Mouse (Mus musculus): ENCODE data around the gene Nipal1. TPM values are rescaled to one million over a fixed set of nuclear protein-coding genes. Genes with fewer than 3 reads are reported as not detected.

The Nipal1 gene
- total and polyA plus RNA-seq, 3 experiments = 0.35 TPM; not detected in 2

GRCm38 (mm10) chr5:72647958-72648595 lies 482 bp downstream of the Nipal1 start:
- Histone ChIP-seq H3K9ac (ENCODE audit: control insufficient read depth, low read depth, low read length, poor library complexity, severe bottlenecking) (peak overlapping the region; percentile 49), H3K4me3 (ENCODE audit: control insufficient read depth in 1 of 2, insufficient read depth in 1 of 2, low read depth in 2 of 2, low read length in 2 of 2) (peak overlapping the region; percentile 62 to 74), H3K27me3 (ENCODE audit: control insufficient read depth in 1 of 2, insufficient read depth in 2 of 2, low read length in 2 of 2) (peaks cover 2 to 18% of the 10 kb centered on the region in 2 experiments; a peak in 3 of 4 replicates), H3K36me3 (ENCODE audit: control insufficient read depth in 1 of 2, insufficient read depth in 2 of 2, low read length in 2 of 2) (no peaks in the 10 kb centered on the region; a peak in 1 of 4 replicates), H3K79me2 (ENCODE audit: control insufficient read depth, insufficient read depth, low read length, poor library complexity) (no peaks in the 10 kb centered on the region), H3K9me3 (replicated peaks; ENCODE audit: insufficient read depth, low read length) (no peaks in the 10 kb centered on the region), H3K4me1 (ENCODE audit: control insufficient read depth in 1 of 2, insufficient read depth in 2 of 2, low read length in 2 of 2) (peaks cover 0 to 3% of the 10 kb centered on the region in 2 experiments; a peak in 2 of 4 replicates), H3K27ac (ENCODE audit: control insufficient read depth, low read depth, low read length) (no peak overlapping the region)
- TF ChIP-seq MAFK (IDR thresholded peaks at IDR 0.05; ENCODE audit: borderline replicate concordance, low read depth, low read length) = no peak
- no peak for TF ChIP-seq SIN3A (IDR thresholded peaks at IDR 0.05; ENCODE audit: low read length)
- no peak for TF ChIP-seq HCFC1 (IDR thresholded peaks at IDR 0.05; ENCODE audit: low read depth, low read length)
- TF ChIP-seq ELF1 (IDR thresholded peaks at IDR 0.05; ENCODE audit: low read depth, low read length) = no peak
- TF ChIP-seq E2F4 (IDR thresholded peaks at IDR 0.05; ENCODE audit: borderline replicate concordance, low read depth, low read length) = no peak
- no peak for TF ChIP-seq ZMIZ1 (IDR thresholded peaks at IDR 0.05; ENCODE audit: low read depth, low read length)
- no peak for TF ChIP-seq RAD21 (IDR thresholded peaks at IDR 0.05; ENCODE audit: low read depth, low read length)
- DNase-seq (ENCODE audit: low read depth, low spot score) = no peak

GRCm38 (mm10) chr5:72648987-72649735 lies 1.6 kb downstream of the Nipal1 start:
- no peak overlapping the region for H3K27ac ChIP-seq (ENCODE audit: control insufficient read depth, low read depth, low read length)
- H3K4me3 ChIP-seq (ENCODE audit: control insufficient read depth in 1 of 2, insufficient read depth in 1 of 2, low read depth in 2 of 2, low read length in 2 of 2) = no peak overlapping the region
- H3K27me3 ChIP-seq (ENCODE audit: control insufficient read depth in 1 of 2, insufficient read depth in 2 of 2, low read length in 2 of 2) = peaks cover 2 to 20% of the 10 kb centered on the region in 2 experiments; a peak in 3 of 4 replicates
- no peaks in the 10 kb centered on the region for H3K9me3 ChIP-seq (replicated peaks; ENCODE audit: insufficient read depth, low read length)
- TF ChIP-seq MXI1 (IDR thresholded peaks at IDR 0.05; ENCODE audit: low read depth, low read length) (no peak), POLR2AphosphoS2 (IDR thresholded peaks at IDR 0.05; ENCODE audit: low read length) (no peak), ETS1 (IDR thresholded peaks at IDR 0.05; ENCODE audit: low read depth, low read length) (no peak), MYB (IDR thresholded peaks at IDR 0.05; ENCODE audit: low read depth, low read length) (no peak), SMC3 (IDR thresholded peaks at IDR 0.05; ENCODE audit: low read depth, low read length) (no peak), E2F4 (IDR thresholded peaks at IDR 0.05; ENCODE audit: borderline replicate concordance, low read depth, low read length) (no peak), TAL1 (IDR thresholded peaks at IDR 0.05; ENCODE audit: low read length) (no peak), MAZ (IDR thresholded peaks at IDR 0.05; ENCODE audit: low read depth, low read length) (no peak), CHD2 (IDR thresholded peaks at IDR 0.05; ENCODE audit: low read length) (no peak), MYC (IDR thresholded peaks at IDR 0.05; ENCODE audit: low read depth, low read length) (no peak), USF1 (IDR thresholded peaks at IDR 0.05; ENCODE audit: low read depth, low read length) (no peak), EP300 (IDR thresholded peaks at IDR 0.05; ENCODE audit: low read depth in 1 of 2, low read length in 2 of 2) (no peak)
- DNase-seq (ENCODE audit: low read depth, low spot score) = no peak
- no peak overlapping the region for H3K9ac ChIP-seq (ENCODE audit: control insufficient read depth, low read depth, low read length, poor library complexity, severe bottlenecking)
- H3K4me1 ChIP-seq (ENCODE audit: control insufficient read depth in 1 of 2, insufficient read depth in 2 of 2, low read length in 2 of 2) = peaks cover 0 to 3% of the 10 kb centered on the region in 2 experiments; a peak in 2 of 4 replicates
- no peaks in the 10 kb centered on the region for H3K79me2 ChIP-seq (ENCODE audit: control insufficient read depth, insufficient read depth, low read length, poor library complexity)
- no peaks in the 10 kb centered on the region; a peak in 1 of 4 replicates for H3K36me3 ChIP-seq (ENCODE audit: control insufficient read depth in 1 of 2, insufficient read depth in 2 of 2, low read length in 2 of 2)
